Mouse (Mus musculus) midbrain, postnatal 0 days (tissue): ENCODE measurements around the gene S100a11. TPM values are rescaled to one million over a fixed set of nuclear protein-coding genes. Genes with fewer than 3 reads are reported as not detected.

Experiments
- ATAC-seq: fragments of 200-750 bp; cut with Nextera tagmentation; 2 replicates; pipeline ENCODE4 v1.8.0; 2017; ENCODE audit warnings: moderate number of reproducible peaks, mild to moderate bottlenecking, moderate TSS enrichment, moderate library complexity; ENCODE audit not compliant: low FRiP score
- DNase-seq: peaks from one replicate; pipeline ENCODE4 v3.0.0-alpha.2; 2015; ENCODE audit warnings: low spot score
- H3K27ac ChIP-seq: fragments of 300-500 bp; sonication (generic); 2 replicates; pipeline ENCODE4 v1.5.1; 2014; ENCODE audit warnings: low read depth, mild to moderate bottlenecking, low read length, mixed read lengths
- H3K27me3 ChIP-seq: fragments of 300-500 bp; sonication (generic); 2 replicates; pipeline ENCODE4 v1.6.1; 2014; ENCODE audit warnings: low read length, control low read depth, mixed read lengths; ENCODE audit not compliant: insufficient read depth
- H3K36me3 ChIP-seq: fragments of 300-500 bp; sonication (generic); 2 replicates; pipeline ENCODE4 v1.6.1; 2014; ENCODE audit warnings: low read length, control low read depth, mixed read lengths; ENCODE audit not compliant: insufficient read depth
- H3K4me1 ChIP-seq: fragments of 300-500 bp; sonication (generic); 2 replicates; pipeline ENCODE4 v1.6.1; 2014; ENCODE audit warnings: mild to moderate bottlenecking, control low read depth, antibody characterized with exemption, low read length, mixed read lengths; ENCODE audit not compliant: insufficient read depth
- H3K4me2 ChIP-seq: fragments of 300-500 bp; sonication (generic); 2 replicates; pipeline ENCODE4 v1.6.1; 2014; ENCODE audit warnings: low read depth, mild to moderate bottlenecking, low read length, mixed read lengths; ENCODE audit not compliant: poor library complexity, severe bottlenecking
- H3K4me3 ChIP-seq: fragments of 300-500 bp; sonication (generic); 2 replicates; pipeline ENCODE4 v1.5.1; 2014; ENCODE audit warnings: low read depth, mild to moderate bottlenecking, low read length, moderate library complexity
- H3K9ac ChIP-seq: fragments of 300-500 bp; sonication (generic); replicated peaks from 2 replicates; pipeline ENCODE4 v1.6.1; 2014; ENCODE audit warnings: mild to moderate bottlenecking, low read length, moderate library complexity, mixed read lengths; ENCODE audit not compliant: poor library complexity, severe bottlenecking
- H3K9me3 ChIP-seq: fragments of 300-500 bp; sonication (generic); 2 replicates; pipeline ENCODE4 v1.6.1; 2016; ENCODE audit warnings: low read length, control low read depth
- CTCF ChIP-seq: IDR thresholded peaks from 2 replicates; pipeline ENCODE4 v1.5.1; 2016; ENCODE audit warnings: antibody characterized with exemption, mild to moderate bottlenecking
- WGBS: fragments of 180-500 bp; shearing (Covaris S2); extraction: QIAGEN DNeasy Blood & Tissue Kit; methylation state at CpG from one replicate; pipeline ENCODE4 v1.1.7; 2014; 5-methylcytosine and 5-hydroxymethylcytosine counted together
- polyA plus RNA-seq: library from polyadenylated mRNA; unstranded; fragments of >200 nt; fragmentation: Nextera tagmentation; extraction: Ambion mirVana; gene quantifications from 2 replicates; pipeline ENCODE4 v1.2.1, GENCODE M21; 2015
- total RNA-seq: library from RNA; depleted of rRNA; stranded (reverse); fragments of >200 nt; gene quantifications from 2 replicates; pipeline ENCODE4 v1.2.3, GENCODE M21; 2014

The S100a11 gene
- total and polyA plus RNA-seq, 2 experiments from 2014 or later, result 11.0 to 200 TPM

GRCm38 (mm10) chr3:93554379-93554980 lies 34.2 kb downstream of the S100a11 start:
- Histone ChIP-seq H3K27ac (0 out of 2 replicates have a peak overlapping the region, but pooled peaks have one; percentile 70), H3K27me3 (no peaks in the 10 kb centered on the region), H3K4me1 (peaks cover 7% of the 10 kb centered on the region; the same call in 1 of the 2 replicates), H3K9ac (0 out of 2 replicates have a peak overlapping the region, but pooled peaks have one; percentile 65), H3K4me3 (peak overlapping the region; percentile 53), H3K4me2 (peak overlapping the region; percentile 93), H3K9me3 (no peaks in the 10 kb centered on the region), H3K36me3 (no peaks in the 10 kb centered on the region)
- TF ChIP-seq CTCF, result no peak
- 17% methylated on average over 13 of the region's 13 CpGs for WGBS
- ATAC-seq (peak; percentile 24; the same call in 1 of the 2 replicates), DNase-seq (peak; percentile 22)

- Histone ChIP-seq H3K9ac (peak within 1 kb of the TSS; percentile 65), H3K4me3 (peak within 1 kb of the TSS; percentile 53), H3K9me3 (no peaks in the 10 kb centered on the region), H3K4me1 (peaks cover 7% of the 10 kb centered on the region; the same call in 1 of the 2 replicates), H3K27ac (peak within 1 kb of the TSS; percentile 70), H3K4me2 (peak within 1 kb of the TSS; percentile 93), H3K27me3 (no peaks in the 10 kb centered on the region), H3K36me3 (no peaks in the 10 kb centered on the region)
- ATAC-seq (peak; percentile 71), DNase-seq (peak; percentile 26)
- WGBS, result 2% methylated on average over 37 of the region's 39 CpGs
- no peak for TF ChIP-seq CTCF
Measured at GRCm38 (mm10) chr3:93554981-93555877, 34.9 kb downstream of the S100a11 start, which contains the start of gene S100a10. Gene S100a10 (plus strand): TSS chr3:93555080.

GRCm38 (mm10) chr3:93555878-93556254 lies 35.6 kb downstream of the S100a11 start:
- peaks cover 7% of the 10 kb centered on the region; the same call in 1 of the 2 replicates for H3K4me1 ChIP-seq
- H3K27me3 ChIP-seq, result no peaks in the 10 kb centered on the region
- H3K4me2 ChIP-seq, result peak overlapping the region; percentile 93
- WGBS, result 62% methylated on average over 2 of the region's 2 CpGs
- ATAC-seq, result peak; percentile 50
- H3K9ac ChIP-seq, result peak overlapping the region; percentile 65; the same call in 1 of the 2 replicates
- TF ChIP-seq CTCF, result no peak
- peak overlapping the region; percentile 70; the same call in 1 of the 2 replicates for H3K27ac ChIP-seq
- peak; percentile 21 for DNase-seq
- peak overlapping the region; percentile 53 for H3K4me3 ChIP-seq
- no peaks in the 10 kb centered on the region for H3K9me3 ChIP-seq
- H3K36me3 ChIP-seq, result no peaks in the 10 kb centered on the region

- Histone ChIP-seq H3K9ac (no peak overlapping the region), H3K4me3 (peak overlapping the region; percentile 53; the same call in 1 of the 2 replicates), H3K27ac (no peak overlapping the region), H3K27me3 (no peaks in the 10 kb centered on the region), H3K36me3 (no peaks in the 10 kb centered on the region), H3K9me3 (no peaks in the 10 kb centered on the region), H3K4me1 (peaks cover 7% of the 10 kb centered on the region; the same call in 1 of the 2 replicates), H3K4me2 (peak overlapping the region; percentile 93)
- TF ChIP-seq CTCF, result no peak
- 67% methylated on average over 1 of the region's 1 CpGs for WGBS
- ATAC-seq (no peak), DNase-seq (no peak)
Measured at GRCm38 (mm10) chr3:93556599-93556998, 36.3 kb downstream of the S100a11 start.

GRCm38 (mm10) chr3:93557471-93557870 lies 37.2 kb downstream of the S100a11 start:
- WGBS, result 64% methylated on average over 4 of the region's 4 CpGs
- TF ChIP-seq CTCF, result no peak

More at GRCm38 (mm10) chr3:93557471-93557870, 37.2 kb downstream of the S100a11 start:
- Histone ChIP-seq H3K4me1 (peaks cover 7% of the 10 kb centered on the region; the same call in 1 of the 2 replicates), H3K9me3 (no peaks in the 10 kb centered on the region), H3K27ac (no peak overlapping the region), H3K27me3 (no peaks in the 10 kb centered on the region), H3K36me3 (no peaks in the 10 kb centered on the region), H3K4me3 (no peak overlapping the region), H3K4me2 (no peak overlapping the region), H3K9ac (no peak overlapping the region)
- no peak for DNase-seq
- ATAC-seq, result no peak
